Mouse (Mus musculus) midbrain, embryonic 10.5 days (tissue): ENCODE data around the gene Nlrp3. TPM values are rescaled to one million over a fixed set of nuclear protein-coding genes. Genes with fewer than 3 reads are reported as not detected.
"Not testable (repeated sequence)": the region's sequence is repeated elsewhere in the genome, so short reads cannot be mapped to it uniquely, and the experiment has no call there.

ENCODE experiments used
- DNase-seq: peaks from one replicate; pipeline ENCODE4 v3.0.0-alpha.2; 2017; ENCODE audit warnings: low spot score
- H3K27ac ChIP-seq: fragments of 300-500 bp; sonication (generic); replicated peaks from 2 replicates; pipeline ENCODE4 v1.5.1; 2016; ENCODE audit warnings: mild to moderate bottlenecking
- H3K27me3 ChIP-seq: fragments of 300-500 bp; sonication (generic); 2 replicates; pipeline ENCODE4 v1.6.1; 2016; ENCODE audit warnings: low read depth, mild to moderate bottlenecking; ENCODE audit not compliant: poor library complexity, severe bottlenecking
- H3K36me3 ChIP-seq: fragments of 300-500 bp; sonication (generic); 2 replicates; pipeline ENCODE4 v1.6.1; 2016; ENCODE audit warnings: mild to moderate bottlenecking, moderate library complexity
- H3K4me1 ChIP-seq: fragments of 300-500 bp; sonication (generic); 2 replicates; pipeline ENCODE4 v1.6.1; 2016
- H3K4me3 ChIP-seq: fragments of 300-500 bp; sonication (generic); 2 replicates; pipeline ENCODE4 v1.5.1; 2016; ENCODE audit warnings: mild to moderate bottlenecking, moderate library complexity
- H3K9me3 ChIP-seq: fragments of 300-500 bp; sonication (generic); replicated peaks from 2 replicates; pipeline ENCODE4 v1.6.1; 2016; ENCODE audit warnings: mild to moderate bottlenecking
- WGBS: fragments of 180-500 bp; shearing (Covaris S2); methylation state at CpG from one replicate; pipeline ENCODE4 v1.1.7; 2016; 5-methylcytosine and 5-hydroxymethylcytosine counted together
- polyA plus RNA-seq: library from polyadenylated mRNA; unstranded; fragments of >200 nt; fragmentation: Nextera tagmentation; extraction: Ambion mirVana; gene quantifications from 2 replicates; pipeline ENCODE4 v1.2.1, GENCODE M21; 2016

Nlrp3 gene
- polyA plus RNA-seq, 1 experiment from 2014 or later: 0.09 TPM

DNA sequence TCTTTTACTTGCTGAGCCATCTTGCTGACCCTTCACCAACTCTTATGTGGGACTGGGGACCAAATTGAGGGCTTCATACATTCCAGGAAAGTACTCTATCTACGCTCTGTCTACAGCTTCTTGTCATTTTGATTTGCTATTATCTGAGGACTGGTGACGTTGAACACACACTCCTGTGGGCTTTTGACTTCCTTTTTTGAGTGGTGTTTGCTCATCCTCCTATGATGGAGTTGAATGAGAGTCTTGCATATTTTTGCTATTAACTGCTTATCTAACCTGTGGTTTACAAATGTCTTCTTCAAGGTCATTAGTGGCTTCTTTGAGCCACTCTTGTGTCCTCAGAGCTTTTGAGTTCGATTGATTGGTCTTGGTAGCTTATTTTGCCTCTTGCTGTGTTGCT, 1.2 kb upstream of the Nlrp3 start:
- WGBS: 80% methylated on average over 3 of the region's 3 CpGs
- H3K27ac ChIP-seq: no peak overlapping the region
- DNase-seq: no peak
- H3K9me3 ChIP-seq: no peaks in the 10 kb centered on the region
- 0 out of 2 replicates have a peak, but pooled peaks cover 3% of the 10 kb centered on the region for H3K4me1 ChIP-seq
- H3K27me3 ChIP-seq: no peaks in the 10 kb centered on the region
- H3K4me3 ChIP-seq: no peak overlapping the region
- no peaks in the 10 kb centered on the region for H3K36me3 ChIP-seq

DNA sequence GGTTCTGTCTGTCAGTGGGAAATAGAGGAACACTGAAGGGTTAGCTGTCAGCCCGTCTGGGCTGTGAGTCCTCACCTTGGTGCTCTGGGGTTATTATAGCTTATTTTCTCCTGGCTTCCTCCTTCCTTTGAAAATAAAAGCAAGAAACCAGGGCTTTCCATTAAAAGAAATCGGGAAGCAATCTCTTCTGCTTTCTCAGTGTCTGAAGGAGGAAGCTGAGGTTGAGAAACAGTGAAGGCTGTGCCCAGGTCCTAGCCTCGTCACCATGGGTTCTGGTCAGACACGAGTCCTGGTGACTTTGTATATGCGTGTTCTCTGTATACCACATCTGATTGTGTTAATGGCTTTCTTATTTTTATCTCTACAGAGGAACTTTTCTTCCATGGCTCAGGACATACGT, 1.1 kb downstream of the Nlrp3 start:
- WGBS: 88% methylated on average over 6 of the region's 6 CpGs

DNA sequence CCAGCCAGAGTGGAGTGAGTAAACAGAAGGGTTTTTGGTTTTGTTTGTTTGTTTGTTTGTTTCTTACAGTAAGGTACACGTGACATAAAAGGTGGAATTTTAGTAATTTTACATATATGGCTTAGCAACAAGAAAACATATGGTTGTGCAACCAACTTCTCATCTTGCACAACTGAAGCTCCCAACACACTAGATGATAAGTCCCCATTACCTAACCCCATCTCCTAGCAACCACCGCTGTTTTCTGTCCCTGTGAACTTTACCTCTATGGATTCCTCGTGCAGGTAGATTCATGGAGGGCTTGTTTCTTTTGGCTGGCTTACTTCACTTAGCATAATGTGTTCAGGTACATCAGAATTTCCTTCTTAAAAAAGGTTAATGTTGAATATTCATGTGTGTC, 2.0 kb downstream of the Nlrp3 start:
- no peak for DNase-seq
- H3K4me3 ChIP-seq: no peak overlapping the region
- no peaks in the 10 kb centered on the region for H3K27me3 ChIP-seq
- no peaks in the 10 kb centered on the region for H3K36me3 ChIP-seq
- no peaks in the 10 kb centered on the region for H3K9me3 ChIP-seq
- H3K27ac ChIP-seq: no peak overlapping the region
- WGBS: 89% methylated on average over 3 of the region's 3 CpGs
- H3K4me1 ChIP-seq: 0 out of 2 replicates have a peak, but pooled peaks cover 2% of the 10 kb centered on the region

More for the DNA sequence above, 1.1 kb downstream of the Nlrp3 start:
- H3K9me3 ChIP-seq: no peaks in the 10 kb centered on the region
- no peak for DNase-seq
- H3K36me3 ChIP-seq: no peaks in the 10 kb centered on the region
- no peaks in the 10 kb centered on the region for H3K27me3 ChIP-seq
- 0 out of 2 replicates have a peak, but pooled peaks cover 3% of the 10 kb centered on the region for H3K4me1 ChIP-seq
- H3K27ac ChIP-seq: no peak overlapping the region
- H3K4me3 ChIP-seq: no peak overlapping the region

DNA sequence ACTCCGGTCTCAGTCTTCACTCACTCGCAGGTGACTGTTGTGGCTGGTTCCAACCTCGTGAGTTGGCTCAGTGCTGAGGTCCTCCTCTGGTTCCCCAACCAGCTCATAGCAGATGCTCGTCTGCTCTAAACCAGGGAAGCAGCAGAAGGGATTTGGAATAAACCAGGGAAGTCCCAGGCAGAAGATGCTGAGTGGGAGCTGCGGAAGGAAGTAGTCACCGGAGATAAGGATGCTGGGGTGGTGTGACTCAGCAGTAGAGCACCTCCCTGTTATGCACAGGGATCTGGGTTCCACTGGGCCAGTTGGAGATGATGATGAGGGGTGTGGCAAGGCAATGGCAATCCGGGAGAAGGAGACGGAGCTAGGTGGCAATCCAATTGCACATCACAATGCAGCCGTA, 2.6 kb downstream of the Nlrp3 start:
- WGBS: 88% methylated on average over 9 of the region's 9 CpGs
- no peaks in the 10 kb centered on the region for H3K4me1 ChIP-seq
- H3K4me3 ChIP-seq: no peak overlapping the region
- no peak for DNase-seq
- no peaks in the 10 kb centered on the region for H3K27me3 ChIP-seq
- no peaks in the 10 kb centered on the region for H3K9me3 ChIP-seq
- H3K27ac ChIP-seq: no peak overlapping the region
- H3K36me3 ChIP-seq: no peaks in the 10 kb centered on the region

DNA sequence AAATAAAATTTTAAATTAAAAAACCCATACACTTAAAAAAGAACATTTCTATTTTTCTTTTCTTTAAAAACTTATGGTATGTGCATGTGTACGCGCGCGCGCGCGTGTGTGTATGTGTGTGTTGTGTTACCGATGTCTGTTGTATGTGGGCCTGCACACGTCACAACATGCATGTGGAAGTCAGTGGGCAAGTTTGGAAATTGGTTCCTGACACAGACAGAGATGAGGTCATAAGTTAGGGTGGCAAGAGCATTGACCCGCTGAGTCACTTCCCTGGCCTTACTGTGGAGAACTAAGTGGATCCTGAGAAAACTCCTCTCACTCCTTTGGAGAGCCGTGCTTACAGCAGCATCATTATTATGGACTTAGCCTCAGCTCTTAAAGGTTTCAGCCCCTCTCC, 12.8 kb downstream of the Nlrp3 start:
- H3K4me1 ChIP-seq: no peaks in the 10 kb centered on the region
- no peaks in the 10 kb centered on the region for H3K36me3 ChIP-seq
- H3K4me3 ChIP-seq: no peak overlapping the region
- H3K27me3 ChIP-seq: no peaks in the 10 kb centered on the region
- no peaks in the 10 kb centered on the region for H3K9me3 ChIP-seq
- 94% methylated on average over 11 of the region's 11 CpGs for WGBS
- DNase-seq: no peak
- H3K27ac ChIP-seq: no peak overlapping the region

DNA sequence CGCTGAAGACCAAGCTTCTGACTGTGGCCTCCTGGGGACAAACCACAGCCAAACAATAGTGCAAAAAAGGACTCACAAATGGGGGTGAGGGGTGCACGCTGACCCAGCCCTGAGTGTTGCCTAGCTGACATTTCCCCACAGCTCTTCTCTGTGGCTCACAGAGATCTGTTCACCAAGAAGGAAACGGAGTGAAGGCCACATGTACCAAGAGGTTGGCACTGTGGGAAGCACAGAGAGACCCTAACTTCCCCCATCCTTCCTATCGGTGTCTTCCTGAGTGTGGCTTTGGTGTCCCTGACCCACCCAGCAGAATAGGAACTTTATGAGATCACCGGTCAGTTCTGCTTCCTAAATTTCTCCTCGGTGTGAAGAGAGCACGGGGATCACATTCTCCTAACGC, 13.2 kb downstream of the Nlrp3 start:
- no peaks in the 10 kb centered on the region for H3K4me1 ChIP-seq
- no peaks in the 10 kb centered on the region for H3K27me3 ChIP-seq
- 81% methylated on average over 8 of the region's 8 CpGs for WGBS
- H3K9me3 ChIP-seq: no peaks in the 10 kb centered on the region
- no peak overlapping the region for H3K4me3 ChIP-seq
- H3K36me3 ChIP-seq: no peaks in the 10 kb centered on the region
- no peak overlapping the region for H3K27ac ChIP-seq
- DNase-seq: no peak

DNA sequence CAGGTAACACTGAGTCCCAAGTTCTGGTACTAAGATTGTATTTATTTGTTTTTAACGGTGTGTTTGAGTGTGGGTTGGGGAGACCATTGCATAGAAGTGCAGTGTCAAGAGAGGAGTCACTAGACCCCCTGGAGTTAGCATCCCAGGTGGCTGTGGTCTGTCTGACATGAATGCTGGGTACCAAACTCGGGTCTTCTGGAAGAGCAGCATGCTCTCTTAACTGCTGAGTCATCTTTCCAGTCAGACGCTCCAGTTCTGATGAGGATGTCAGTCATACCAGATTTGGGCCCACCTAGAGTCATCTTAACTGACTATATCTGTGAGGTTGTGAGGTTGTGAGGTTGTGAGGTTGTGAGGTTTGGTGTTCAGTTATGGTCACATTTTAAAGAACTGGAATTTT, 19.5 kb downstream of the Nlrp3 start:
- no peak for DNase-seq
- Histone ChIP-seq H3K4me1 (no peaks in the 10 kb centered on the region), H3K4me3 (no peak overlapping the region), H3K27me3 (no peaks in the 10 kb centered on the region), H3K27ac (no peak overlapping the region), H3K36me3 (no peaks in the 10 kb centered on the region), H3K9me3 (no peaks in the 10 kb centered on the region)
- WGBS: 76% methylated on average over 3 of the region's 3 CpGs

DNA sequence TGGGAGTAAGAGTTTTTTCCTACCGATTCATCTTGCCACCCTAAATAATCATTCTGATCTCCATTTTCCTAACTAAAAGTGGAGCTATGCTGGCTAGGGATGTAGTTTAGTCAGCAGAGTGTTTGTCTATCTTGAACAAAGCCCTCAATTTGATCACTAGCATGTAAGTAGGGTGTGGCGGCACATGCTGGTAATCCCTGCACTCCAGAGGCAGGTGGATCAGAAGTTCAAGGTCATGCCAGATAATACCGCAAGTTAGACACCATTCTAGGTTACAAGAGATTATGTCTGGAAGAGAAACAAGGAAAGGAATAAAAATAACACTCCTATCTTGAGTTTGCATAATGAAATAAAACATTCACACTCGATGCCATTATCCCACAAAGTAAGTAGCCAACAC, 21.0 kb downstream of the Nlrp3 start:
- Histone ChIP-seq H3K36me3 (no peaks in the 10 kb centered on the region), H3K9me3 (no peaks in the 10 kb centered on the region), H3K27me3 (no peaks in the 10 kb centered on the region), H3K27ac (no peak overlapping the region), H3K4me1 (no peaks in the 10 kb centered on the region), H3K4me3 (no peak overlapping the region)
- DNase-seq: no peak
- 93% methylated on average over 4 of the region's 4 CpGs for WGBS

DNA sequence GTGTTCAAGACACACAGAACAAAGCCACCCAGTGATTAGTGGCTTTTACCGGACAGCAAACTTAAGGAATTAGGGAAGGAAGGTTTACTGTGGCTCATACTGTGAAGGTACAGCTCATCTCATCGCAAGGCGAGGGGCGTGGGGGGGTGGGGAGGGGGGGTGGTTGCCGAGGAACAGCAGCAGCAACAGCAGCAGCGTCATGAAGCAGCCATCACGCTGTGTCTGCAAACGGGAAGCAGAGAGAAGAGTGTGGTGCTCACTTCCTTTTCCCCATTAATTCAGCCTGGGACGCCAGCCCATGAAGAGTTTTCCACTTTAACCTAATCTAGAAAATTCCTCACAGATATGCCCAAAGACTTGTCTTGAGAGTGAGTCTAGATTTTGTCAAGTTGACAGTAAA, 21.5 kb downstream of the Nlrp3 start:
- Histone ChIP-seq H3K36me3 (no peaks in the 10 kb centered on the region), H3K4me3 (no peak overlapping the region), H3K9me3 (no peaks in the 10 kb centered on the region), H3K27ac (no peak overlapping the region), H3K27me3 (no peaks in the 10 kb centered on the region), H3K4me1 (no peaks in the 10 kb centered on the region)
- WGBS: 80% methylated on average over 9 of the region's 9 CpGs
- no peak for DNase-seq

DNA sequence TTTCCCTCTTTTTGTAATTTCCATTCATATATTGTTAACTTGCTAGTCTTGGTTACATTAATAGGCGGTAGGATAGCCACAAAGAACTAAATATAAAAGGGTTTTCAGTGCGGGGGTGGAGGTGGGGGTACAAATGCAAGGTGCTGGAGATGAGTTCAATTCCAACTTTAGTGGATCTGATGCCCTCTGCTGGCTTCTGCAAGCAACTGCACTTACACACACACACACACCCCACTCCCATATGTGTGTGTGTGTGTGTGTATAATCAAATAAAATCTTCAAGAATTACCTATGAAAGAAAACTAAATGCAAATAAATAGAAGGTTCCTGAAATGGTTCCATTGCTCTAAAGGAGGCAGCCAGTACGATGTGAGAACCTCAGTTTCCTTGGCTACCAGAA, 27.9 kb downstream of the Nlrp3 start:
- Histone ChIP-seq H3K4me1 (no peaks in the 10 kb centered on the region), H3K36me3 (no peaks in the 10 kb centered on the region), H3K27me3 (0 out of 2 replicates have a peak, but pooled peaks cover 4% of the 10 kb centered on the region), H3K4me3 (no peak overlapping the region), H3K9me3 (no peaks in the 10 kb centered on the region), H3K27ac (no peak overlapping the region)
- WGBS: 76% methylated on average over 3 of the region's 3 CpGs
- DNase-seq: no peak

DNA sequence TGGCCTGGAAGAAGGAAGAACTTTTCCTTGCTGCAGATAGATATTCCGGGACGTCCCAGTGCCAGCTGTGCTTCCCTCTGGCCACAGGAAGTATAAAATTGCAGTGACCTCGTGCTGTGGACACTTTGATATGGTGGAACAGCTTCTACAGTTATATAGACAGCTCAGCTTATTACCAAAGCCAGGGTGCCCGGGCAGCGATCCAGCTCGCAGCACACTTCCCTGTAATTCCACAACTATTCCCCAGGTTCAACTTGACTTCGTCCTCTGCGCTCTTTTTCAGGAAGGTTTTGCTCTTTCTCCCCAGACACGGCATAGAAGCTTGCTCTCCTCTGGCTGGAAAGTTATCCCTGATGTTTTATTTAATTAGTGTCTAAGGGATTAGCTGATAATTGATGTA, 34.4 kb downstream of the Nlrp3 start:
- H3K4me3 ChIP-seq: no peak overlapping the region
- no peaks in the 10 kb centered on the region for H3K4me1 ChIP-seq
- H3K27me3 ChIP-seq: 0 out of 2 replicates have a peak, but pooled peaks cover 4% of the 10 kb centered on the region
- WGBS: 68% methylated on average over 9 of the region's 9 CpGs
- no peak overlapping the region for H3K27ac ChIP-seq
- H3K36me3 ChIP-seq: no peaks in the 10 kb centered on the region
- no peak for DNase-seq
- H3K9me3 ChIP-seq: no peaks in the 10 kb centered on the region

DNA sequence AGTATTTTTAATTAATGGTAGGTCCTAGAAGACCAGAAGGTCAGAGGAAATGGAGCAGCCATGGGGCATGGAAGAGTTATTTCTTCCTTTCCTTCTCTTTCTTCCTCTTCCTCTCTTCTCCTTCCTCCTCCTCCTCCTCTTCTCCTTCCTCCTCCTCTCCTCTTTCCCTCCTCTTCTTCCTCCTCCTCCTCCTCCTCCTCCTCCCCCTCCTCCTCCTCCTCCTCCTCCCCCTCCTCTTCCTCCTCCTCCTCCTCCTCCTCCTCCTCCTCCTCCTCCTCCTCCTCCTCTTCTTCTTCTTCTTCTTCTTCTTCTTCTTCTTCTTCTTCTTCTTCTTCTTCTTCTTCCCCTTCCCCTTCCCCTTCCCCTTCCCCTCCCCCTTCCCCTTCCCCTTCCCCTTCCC, 34.8 kb downstream of the Nlrp3 start, which contains the start of gene Olfr222:
Gene Olfr222 (minus strand): TSS at position 101 of the 400 bp plus-strand sequence.
- not testable (repeated sequence) for H3K36me3 ChIP-seq, H3K27ac ChIP-seq, DNase-seq, H3K4me3 ChIP-seq, H3K27me3 ChIP-seq, H3K9me3 ChIP-seq, H3K4me1 ChIP-seq

DNA sequence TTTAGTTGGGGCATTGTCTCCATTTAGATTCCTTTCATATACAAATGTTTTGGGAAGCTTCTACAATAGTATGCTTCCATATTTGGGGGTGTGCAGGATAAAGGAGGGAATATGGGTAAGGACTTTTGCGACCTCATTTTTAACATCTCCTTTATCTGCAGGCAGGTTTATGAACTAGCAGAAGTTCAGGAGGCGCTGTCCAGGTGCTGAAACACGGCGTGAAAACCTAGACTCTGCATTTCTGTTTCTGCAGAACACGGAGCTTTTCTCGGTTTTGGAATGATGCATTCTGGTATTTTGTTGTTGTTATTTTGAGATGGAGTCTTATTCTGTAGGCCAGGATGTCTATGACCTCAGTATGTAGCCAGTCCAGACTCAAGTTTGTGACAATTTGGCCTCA, 43.2 kb downstream of the Nlrp3 start:
- WGBS: 42% methylated on average over 6 of the region's 6 CpGs
- Histone ChIP-seq H3K4me3 (no peak overlapping the region), H3K27me3 (no peaks in the 10 kb centered on the region), H3K4me1 (no peaks in the 10 kb centered on the region), H3K9me3 (no peaks in the 10 kb centered on the region), H3K27ac (no peak overlapping the region), H3K36me3 (no peaks in the 10 kb centered on the region)
- DNase-seq: no peak

DNA sequence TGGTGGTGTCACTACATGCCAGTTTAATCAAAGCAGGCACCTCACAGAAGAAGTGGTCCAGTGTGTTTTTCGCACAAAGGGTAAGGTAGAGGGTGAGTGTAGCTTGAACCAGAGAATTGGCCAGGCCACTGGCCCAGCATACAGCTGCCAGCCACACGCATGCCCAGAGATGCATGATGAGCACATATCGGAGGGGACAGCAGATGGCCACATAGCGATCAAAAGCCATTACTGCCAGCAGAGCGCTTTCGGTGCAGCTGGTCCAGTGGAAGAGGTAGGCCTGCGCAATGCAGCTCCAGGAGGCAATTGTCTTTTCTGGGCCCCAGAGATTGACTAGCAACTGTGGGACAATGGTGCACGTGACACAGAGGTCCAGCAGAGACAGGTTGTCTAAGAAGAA, 48.1 kb downstream of the Nlrp3 start:
- H3K27me3 ChIP-seq: no peaks in the 10 kb centered on the region
- H3K36me3 ChIP-seq: no peaks in the 10 kb centered on the region
- WGBS: 89% methylated on average over 8 of the region's 8 CpGs
- no peak overlapping the region for H3K27ac ChIP-seq
- no peaks in the 10 kb centered on the region for H3K9me3 ChIP-seq
- DNase-seq: no peak
- no peak overlapping the region for H3K4me3 ChIP-seq
- no peaks in the 10 kb centered on the region for H3K4me1 ChIP-seq
